Mouse (Mus musculus) hindbrain, embryonic 11.5 days (tissue): Measurements from ENCODE around the gene Herpud2. TPM values are rescaled to one million over a fixed set of nuclear protein-coding genes. Genes with fewer than 3 reads are reported as not detected.
A peak's percentile ranks its signal among the peaks of the same experiment; 100 is the strongest.

Experiments
- ATAC-seq: fragments of 200-750 bp; cut with Nextera tagmentation; 2 replicates; pipeline ENCODE4 v1.8.0; 2017; ENCODE audit warnings: mild to moderate bottlenecking, moderate TSS enrichment, moderate library complexity; ENCODE audit not compliant: low FRiP score
- DNase-seq: peaks from one replicate; pipeline ENCODE4 v3.0.0-alpha.2; 2015; ENCODE audit warnings: low spot score
- H3K27ac ChIP-seq: fragments of 300-500 bp; sonication (generic); 2 replicates; pipeline ENCODE4 v1.5.1; 2014; ENCODE audit warnings: mild to moderate bottlenecking, low read depth, low read length
- H3K27me3 ChIP-seq: fragments of 300-500 bp; sonication (generic); 2 replicates; pipeline ENCODE4 v1.6.1; 2014; ENCODE audit warnings: mild to moderate bottlenecking, low read length, moderate library complexity, mixed read lengths; ENCODE audit not compliant: control insufficient read depth, insufficient read depth
- H3K36me3 ChIP-seq: fragments of 300-500 bp; sonication (generic); 2 replicates; pipeline ENCODE4 v1.6.1; 2014; ENCODE audit warnings: mild to moderate bottlenecking, low read length, moderate library complexity, mixed read lengths; ENCODE audit not compliant: control insufficient read depth, insufficient read depth
- H3K4me1 ChIP-seq: fragments of 300-500 bp; sonication (generic); replicated peaks from 2 replicates; pipeline ENCODE4 v1.6.1; 2014; ENCODE audit warnings: low read length, mixed read lengths; ENCODE audit not compliant: control insufficient read depth, insufficient read depth
- H3K4me2 ChIP-seq: fragments of 300-500 bp; sonication (generic); replicated peaks from 2 replicates; pipeline ENCODE4 v1.6.1; 2014; ENCODE audit warnings: mild to moderate bottlenecking, low read depth, low read length
- H3K4me3 ChIP-seq: fragments of 300-500 bp; sonication (generic); 2 replicates; pipeline ENCODE4 v1.5.1; 2014; ENCODE audit warnings: low read depth, low read length
- H3K9ac ChIP-seq: fragments of 300-500 bp; sonication (generic); 2 replicates; pipeline ENCODE4 v1.6.1; 2014; ENCODE audit warnings: low read depth, low read length
- H3K9me3 ChIP-seq: fragments of 300-500 bp; sonication (generic); 2 replicates; pipeline ENCODE4 v1.6.1; 2016; ENCODE audit warnings: low read length; ENCODE audit not compliant: control insufficient read depth
- WGBS: fragments of 180-500 bp; shearing (Covaris S2); extraction: QIAGEN DNeasy Blood & Tissue Kit; methylation state at CpG from one replicate; pipeline ENCODE4 v1.1.7; 2014; 5-methylcytosine and 5-hydroxymethylcytosine counted together
- polyA plus RNA-seq: library from polyadenylated mRNA; unstranded; fragments of >200 nt; fragmentation: Nextera tagmentation; extraction: Ambion mirVana; gene quantifications from 2 replicates; pipeline ENCODE4 v1.2.1, GENCODE M21; 2014

Gene Herpud2
- polyA plus RNA-seq: 32.0 and 32.8 TPM in 2 replicates

DNA sequence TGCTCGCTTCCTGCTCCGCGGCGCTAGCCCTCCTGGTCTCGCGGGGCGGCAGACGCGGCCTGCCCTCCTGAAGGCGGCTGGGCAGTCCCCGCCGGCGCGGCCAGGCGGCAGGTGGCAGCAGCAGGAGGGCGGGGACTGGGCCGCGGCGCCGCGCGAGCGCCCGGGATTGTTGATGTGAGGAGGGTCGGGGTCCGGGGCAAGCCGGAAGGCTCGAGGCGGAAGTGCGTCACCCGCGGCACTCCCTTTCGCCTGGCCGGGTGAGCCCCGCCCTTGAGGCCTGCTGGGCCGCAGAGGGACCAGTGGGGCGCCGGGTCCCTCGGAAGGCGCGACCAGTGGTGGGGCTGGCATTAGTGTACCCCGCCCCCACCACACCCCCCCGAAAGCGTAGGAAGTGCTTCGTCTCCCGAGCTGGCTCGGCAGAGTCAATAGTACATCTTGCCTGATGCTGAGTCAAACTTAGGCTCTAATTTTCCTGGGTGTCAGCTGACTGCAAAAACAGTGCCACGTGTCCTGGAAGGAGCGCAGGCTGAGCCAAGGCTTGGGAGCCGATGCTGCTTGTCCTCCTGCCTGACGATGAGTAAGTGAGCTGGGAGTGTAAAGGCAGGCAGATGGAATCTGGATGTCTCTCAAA lies at the start of gene Herpud2:
Gene Herpud2, minus strand, starts transcription at position 210 of the 631 bp plus-strand sequence.
- H3K9me3 ChIP-seq: no peaks in the 10 kb centered on the region
- peak within 1 kb of the TSS; percentile 92 for H3K4me3 ChIP-seq
- peak within 1 kb of the TSS; percentile 99 for H3K27ac ChIP-seq
- H3K9ac ChIP-seq: peak within 1 kb of the TSS; percentile 95
- WGBS: under 1% methylated on average over 50 of the region's 51 CpGs
- DNase-seq (peak; percentile 93), ATAC-seq (peak; percentile 98)
- H3K4me2 ChIP-seq: peak within 1 kb of the TSS; percentile 65
- H3K27me3 ChIP-seq: no peaks in the 10 kb centered on the region
- no peaks in the 10 kb centered on the region for H3K4me1 ChIP-seq
- H3K36me3 ChIP-seq: no peaks in the 10 kb centered on the region

DNA sequence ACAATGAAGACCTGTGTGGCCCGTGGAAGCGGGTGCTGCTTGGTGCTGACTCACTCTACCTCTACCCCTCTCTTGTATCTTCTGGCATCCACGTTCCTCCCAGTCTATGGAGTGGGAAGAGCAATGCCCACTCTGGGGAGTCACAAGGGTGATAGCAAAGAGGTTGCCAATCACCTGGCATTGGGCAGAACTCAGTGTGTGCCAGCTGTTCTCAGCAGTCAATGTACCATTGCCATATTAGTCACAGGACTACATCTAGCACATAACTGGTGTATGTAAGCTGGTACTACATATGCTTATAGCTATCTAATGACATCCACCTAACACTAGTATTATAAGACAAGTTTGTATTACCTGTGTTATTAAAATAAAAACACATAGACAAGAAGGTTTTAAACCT lies 49.4 kb upstream of the Herpud2 start:
- DNase-seq (no peak), ATAC-seq (no peak)
- Histone ChIP-seq H3K27ac (no peak overlapping the region), H3K4me1 (no peaks in the 10 kb centered on the region), H3K27me3 (no peaks in the 10 kb centered on the region), H3K9me3 (no peaks in the 10 kb centered on the region), H3K4me2 (no peak overlapping the region), H3K36me3 (no peaks in the 10 kb centered on the region), H3K4me3 (no peak overlapping the region), H3K9ac (no peak overlapping the region)
- WGBS: 88% methylated on average over 3 of the region's 3 CpGs

DNA sequence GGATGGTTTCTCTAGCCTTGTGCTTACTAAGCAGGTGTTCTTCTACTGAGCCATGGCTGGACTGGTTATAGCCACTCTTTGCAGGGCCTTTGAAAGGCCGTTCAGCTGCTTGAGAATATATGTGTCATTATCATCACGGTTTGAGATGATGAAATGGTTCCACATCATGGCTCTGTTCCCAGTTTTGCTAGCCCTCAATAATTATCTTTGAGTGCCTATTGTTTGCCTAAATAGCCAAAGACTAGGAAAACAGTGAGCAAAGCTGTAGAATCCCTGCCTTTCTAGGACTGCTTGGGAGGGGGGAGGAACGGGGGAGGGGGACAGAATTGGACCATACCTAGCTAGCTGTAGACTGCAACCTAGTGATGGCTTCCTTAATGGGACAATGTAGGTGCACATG lies 48.5 kb upstream of the Herpud2 start:
- H3K36me3 ChIP-seq: no peaks in the 10 kb centered on the region
- ATAC-seq (no peak), DNase-seq (no peak)
- H3K9ac ChIP-seq: no peak overlapping the region
- no peaks in the 10 kb centered on the region for H3K27me3 ChIP-seq
- no peak overlapping the region for H3K27ac ChIP-seq
- WGBS: 92% methylated on average over 3 of the region's 3 CpGs
- H3K4me2 ChIP-seq: no peak overlapping the region
- H3K9me3 ChIP-seq: no peaks in the 10 kb centered on the region
- no peak overlapping the region for H3K4me3 ChIP-seq
- H3K4me1 ChIP-seq: no peaks in the 10 kb centered on the region

DNA sequence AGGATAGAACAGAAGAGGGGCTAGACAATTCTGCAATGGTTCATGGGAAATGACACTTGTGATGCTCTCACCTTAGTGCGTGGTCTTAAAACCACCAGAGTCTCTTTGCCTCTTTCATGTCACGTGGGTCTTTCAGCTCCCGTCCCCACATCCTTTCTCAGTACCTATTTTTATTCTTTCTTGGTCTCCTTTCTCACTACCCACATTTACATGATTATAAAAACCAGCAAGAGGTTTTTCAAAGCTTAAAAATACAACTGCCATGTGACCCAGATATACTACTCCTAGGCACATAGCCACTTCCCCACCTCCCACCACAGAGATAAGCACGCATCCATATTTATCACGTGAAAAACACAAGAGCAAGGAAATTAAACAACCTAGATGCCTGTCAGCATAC lies 45.1 kb upstream of the Herpud2 start:
- no peak for ATAC-seq
- no peak overlapping the region for H3K4me2 ChIP-seq
- 88% methylated on average over 5 of the region's 5 CpGs for WGBS
- H3K27me3 ChIP-seq: no peaks in the 10 kb centered on the region
- H3K9me3 ChIP-seq: no peaks in the 10 kb centered on the region
- H3K27ac ChIP-seq: no peak overlapping the region
- no peak overlapping the region for H3K9ac ChIP-seq
- no peaks in the 10 kb centered on the region for H3K36me3 ChIP-seq
- H3K4me3 ChIP-seq: no peak overlapping the region
- H3K4me1 ChIP-seq: no peaks in the 10 kb centered on the region
- DNase-seq: no peak

DNA sequence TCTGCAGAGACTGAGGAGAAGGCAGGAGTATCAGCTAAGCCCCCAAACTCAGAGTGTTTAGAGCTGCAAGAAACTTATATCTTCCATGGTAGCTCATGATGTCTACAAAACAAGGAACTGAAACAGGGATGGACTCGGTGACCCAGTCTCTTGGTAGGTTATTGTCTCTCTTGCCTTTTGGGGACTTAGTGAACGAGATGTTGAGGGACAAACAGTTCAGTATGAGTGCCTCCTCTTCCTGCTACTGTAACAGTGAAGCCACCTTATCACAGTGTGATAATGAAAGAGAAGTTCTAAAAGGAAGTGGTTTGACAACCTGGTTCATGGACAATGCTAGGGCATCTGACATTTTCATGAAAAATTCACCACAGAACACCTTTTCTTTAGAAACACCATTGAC lies 40.0 kb upstream of the Herpud2 start:
- Histone ChIP-seq H3K27ac (no peak overlapping the region), H3K9ac (no peak overlapping the region), H3K4me3 (no peak overlapping the region), H3K36me3 (no peaks in the 10 kb centered on the region), H3K4me2 (no peak overlapping the region), H3K27me3 (no peaks in the 10 kb centered on the region), H3K4me1 (no peaks in the 10 kb centered on the region), H3K9me3 (no peaks in the 10 kb centered on the region)
- DNase-seq (no peak), ATAC-seq (no peak)
- WGBS: 77% methylated on average over 2 of the region's 2 CpGs

DNA sequence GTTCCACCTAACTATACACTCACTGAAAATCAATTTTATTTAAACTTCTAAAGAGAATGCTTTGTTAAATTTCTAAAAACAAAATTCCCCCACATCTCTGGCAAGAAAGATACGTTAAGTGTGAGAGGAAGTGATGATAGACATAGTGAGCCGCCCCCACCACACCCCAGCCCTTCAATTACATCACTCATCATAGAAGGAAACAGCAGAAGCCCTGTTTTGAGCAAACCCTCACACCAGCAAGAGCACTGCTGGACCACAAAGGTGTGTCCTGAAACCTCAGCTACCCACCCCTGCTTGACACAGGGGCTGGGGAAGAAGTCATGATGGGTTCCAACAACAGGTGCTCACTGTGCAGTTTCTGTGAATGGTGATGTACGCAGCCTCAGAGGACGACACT lies 34.9 kb upstream of the Herpud2 start:
- WGBS: 80% methylated on average over 4 of the region's 4 CpGs
- no peak for ATAC-seq
- H3K4me1 ChIP-seq: no peaks in the 10 kb centered on the region

DNA sequence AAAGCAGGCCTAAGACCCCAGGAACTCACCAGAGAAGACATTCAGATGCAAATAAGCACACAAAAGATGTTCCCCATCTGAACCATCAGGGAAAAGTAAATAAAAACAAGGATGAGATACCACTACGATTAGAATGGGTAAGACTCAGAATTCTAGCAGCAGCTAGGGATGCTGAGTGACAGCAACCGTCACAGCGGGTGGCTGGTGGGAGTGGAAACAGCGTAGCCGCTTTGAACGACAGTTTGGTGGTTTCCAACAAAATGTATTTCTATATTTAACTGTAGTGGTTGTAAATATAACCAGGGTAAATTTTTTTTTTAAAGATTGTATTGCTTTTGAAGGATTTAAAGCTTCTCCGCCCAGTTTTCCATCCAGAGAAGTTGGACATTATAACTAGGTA lies 34.2 kb upstream of the Herpud2 start:
- Histone ChIP-seq H3K36me3 (no peaks in the 10 kb centered on the region), H3K27me3 (no peaks in the 10 kb centered on the region), H3K9ac (no peak overlapping the region), H3K4me3 (no peak overlapping the region), H3K9me3 (no peaks in the 10 kb centered on the region), H3K4me2 (no peak overlapping the region), H3K4me1 (no peaks in the 10 kb centered on the region), H3K27ac (no peak overlapping the region)
- WGBS: 35% methylated on average over 7 of the region's 7 CpGs
- no peak for DNase-seq
- no peak for ATAC-seq

More for the DNA sequence above, 34.9 kb upstream of the Herpud2 start:
- H3K36me3 ChIP-seq: no peaks in the 10 kb centered on the region
- no peaks in the 10 kb centered on the region for H3K9me3 ChIP-seq
- H3K27me3 ChIP-seq: no peaks in the 10 kb centered on the region
- DNase-seq: no peak
- no peak overlapping the region for H3K27ac ChIP-seq
- H3K9ac ChIP-seq: no peak overlapping the region
- H3K4me2 ChIP-seq: no peak overlapping the region
- no peak overlapping the region for H3K4me3 ChIP-seq

DNA sequence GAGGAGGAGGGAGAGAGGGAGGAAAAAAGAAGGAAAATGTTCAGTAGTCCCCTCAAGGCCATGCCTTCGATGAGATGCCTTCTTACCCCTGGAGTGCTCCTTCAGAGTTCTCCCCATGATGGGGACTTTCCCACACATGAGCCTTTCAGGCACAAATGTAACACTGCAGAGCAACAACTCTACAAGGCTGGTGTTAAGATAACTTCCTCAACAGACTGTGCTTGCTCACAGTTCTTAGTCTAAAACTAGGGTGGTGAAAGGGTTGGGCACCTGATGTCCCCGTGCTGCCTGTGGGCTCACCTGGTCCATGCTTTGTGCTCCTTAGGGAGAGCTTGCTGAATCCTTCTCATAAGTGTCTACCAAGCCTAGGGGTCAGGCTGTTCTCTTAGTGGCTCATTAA lies 33.0 kb upstream of the Herpud2 start:
- no peak overlapping the region for H3K9ac ChIP-seq
- H3K4me1 ChIP-seq: no peaks in the 10 kb centered on the region
- no peaks in the 10 kb centered on the region for H3K27me3 ChIP-seq
- WGBS: 95% methylated on average over 2 of the region's 2 CpGs
- H3K4me2 ChIP-seq: no peak overlapping the region
- ATAC-seq (no peak), DNase-seq (no peak)
- no peak overlapping the region for H3K4me3 ChIP-seq
- H3K36me3 ChIP-seq: no peaks in the 10 kb centered on the region
- no peaks in the 10 kb centered on the region for H3K9me3 ChIP-seq
- no peak overlapping the region for H3K27ac ChIP-seq

DNA sequence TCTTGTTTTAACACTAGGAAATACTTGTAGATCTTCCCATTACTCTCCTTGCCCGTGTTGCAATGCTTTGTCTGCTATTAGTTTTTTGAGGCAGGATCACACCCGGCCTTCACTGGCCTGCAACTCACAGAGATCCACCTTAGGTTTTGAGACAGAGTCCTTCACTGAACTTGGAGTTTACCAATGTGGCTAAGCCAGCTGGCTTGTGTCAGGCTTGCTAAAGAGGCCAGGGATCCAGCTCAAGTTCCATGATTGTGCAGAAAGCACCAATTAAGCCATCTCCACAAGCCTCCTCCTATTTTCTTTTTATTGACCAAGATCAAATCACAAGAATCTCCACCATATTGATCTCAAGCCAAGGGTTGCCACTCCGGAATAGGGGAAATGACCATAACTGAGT lies 26.4 kb upstream of the Herpud2 start:
- WGBS: 81% methylated on average over 3 of the region's 3 CpGs
- H3K4me3 ChIP-seq: no peak overlapping the region
- ATAC-seq (no peak), DNase-seq (no peak)
- no peaks in the 10 kb centered on the region for H3K4me1 ChIP-seq
- H3K27ac ChIP-seq: no peak overlapping the region
- no peaks in the 10 kb centered on the region for H3K27me3 ChIP-seq
- no peak overlapping the region for H3K4me2 ChIP-seq
- H3K36me3 ChIP-seq: no peaks in the 10 kb centered on the region
- H3K9ac ChIP-seq: no peak overlapping the region
- no peaks in the 10 kb centered on the region for H3K9me3 ChIP-seq
